Mouse (Mus musculus): Measurements from ENCODE around the gene Spata45.
A peak's percentile ranks its signal among the peaks of the same experiment; 100 is the strongest.
"Not testable (repeated sequence)": the region's sequence is repeated elsewhere in the genome, so short reads cannot be mapped to it uniquely, and the experiment has no call there.

The Spata45 gene

GRCm38 (mm10) chr1:191036554-191037334 is at the start of gene Spata45:
Gene Spata45, plus strand, starts transcription at chr1:191036639.
- no peak for DNase-seq

GRCm38 (mm10) chr1:190989437-190990082 is 46.9 kb upstream of the Spata45 start:
- no peak for DNase-seq

GRCm38 (mm10) chr1:190995548-190995947 is 40.9 kb upstream of the Spata45 start:
- DNase-seq = peak; percentile 84

- DNase-seq = no peak
These were observed 40.0 kb upstream of the Spata45 start for GRCm38 (mm10) chr1:190996346-190996877.

- DNase-seq = no peak
These were observed 38.4 kb upstream of the Spata45 start for GRCm38 (mm10) chr1:190998027-190998426.

- no peak for DNase-seq
These were observed 35.8 kb upstream of the Spata45 start for GRCm38 (mm10) chr1:191000686-191001085.

DNA sequence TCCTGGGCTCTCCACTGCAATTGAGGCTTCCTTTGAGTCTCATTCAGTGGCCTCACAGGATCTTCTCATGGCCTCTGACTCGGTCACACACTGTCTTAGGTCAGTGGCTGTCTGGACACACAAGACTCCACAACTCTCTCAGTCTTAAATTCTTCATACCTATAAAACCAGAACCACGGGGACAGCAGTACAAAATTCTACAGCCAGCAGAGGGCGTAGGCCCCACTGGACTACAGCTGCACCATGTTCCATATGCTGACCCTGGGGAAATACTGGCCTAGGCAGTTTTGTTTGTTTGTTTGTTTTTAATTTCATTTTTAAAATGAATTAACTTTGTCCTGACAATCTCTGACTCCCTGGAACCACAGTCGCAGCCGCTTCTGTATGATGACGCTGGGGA is 34.2 kb upstream of the Spata45 start:
- peak in 1 of 2 experiments; percentile 30 for DNase-seq

DNA sequence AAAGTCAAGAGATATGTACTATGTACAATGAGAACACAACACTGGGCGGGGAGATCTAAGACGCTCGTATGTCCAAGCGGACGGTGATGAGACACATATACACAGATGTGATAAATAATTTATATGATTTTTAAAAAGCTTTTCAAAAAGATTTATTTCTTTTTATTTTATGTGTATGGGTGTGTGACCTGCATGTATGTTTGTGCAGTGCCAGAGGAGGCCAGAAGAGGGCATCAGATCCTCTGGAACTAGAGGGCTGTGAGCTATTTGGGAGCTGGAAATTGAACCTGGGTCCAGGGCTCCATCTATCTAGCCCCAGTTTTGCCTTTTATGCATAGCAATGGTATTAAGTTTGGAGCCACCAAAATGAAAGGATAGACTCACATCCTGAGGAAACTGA is 27.7 kb upstream of the Spata45 start:
- DNase-seq = peak in 1 of 2 experiments; percentile 20

DNA sequence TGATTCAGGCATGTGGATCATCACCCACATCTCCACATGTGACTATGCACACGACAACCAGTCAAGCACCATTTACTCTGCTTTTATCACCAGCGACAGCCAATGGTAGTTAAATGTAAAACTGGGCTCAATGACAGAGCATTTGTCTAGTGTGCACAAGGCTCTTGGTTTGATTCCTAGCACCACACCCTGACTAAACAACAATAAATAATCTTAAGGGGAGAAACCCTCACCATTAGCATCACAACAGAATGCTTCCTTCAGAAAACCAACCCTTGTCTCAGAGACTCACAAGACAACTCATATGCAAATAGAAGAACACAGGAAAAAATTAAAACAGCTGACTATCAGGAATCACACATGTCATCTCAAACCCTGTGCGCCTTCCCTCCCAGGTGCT is 22.2 kb upstream of the Spata45 start:
- DNase-seq = no peak

GRCm38 (mm10) chr1:191019803-191020202 is 16.6 kb upstream of the Spata45 start:
- DNase-seq = no peak

- DNase-seq = no peak
These were observed 16.1 kb upstream of the Spata45 start for GRCm38 (mm10) chr1:191020217-191020924.

GRCm38 (mm10) chr1:191021016-191021415 is 15.4 kb upstream of the Spata45 start:
- DNase-seq = no peak

DNA sequence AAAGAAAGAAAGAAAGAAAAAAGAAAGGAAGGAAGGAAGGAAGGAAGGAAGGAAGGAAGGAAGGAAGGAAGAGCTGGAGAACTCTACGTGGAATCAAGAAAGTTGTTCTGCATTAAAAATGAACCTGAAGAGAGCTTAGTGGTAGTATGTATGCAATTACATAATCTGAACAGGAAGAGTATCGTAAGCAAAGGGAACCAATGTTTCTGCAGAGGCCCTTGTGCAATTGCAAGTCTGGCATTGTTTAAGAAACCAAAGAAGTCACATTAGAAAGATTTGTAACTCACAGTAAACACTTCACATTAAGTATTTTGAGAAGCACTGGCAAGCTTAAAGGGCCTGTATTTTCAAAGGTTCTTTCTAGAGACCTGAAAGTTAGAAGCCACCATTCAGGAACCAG is 13.3 kb upstream of the Spata45 start:
- DNase-seq = no peak

DNA sequence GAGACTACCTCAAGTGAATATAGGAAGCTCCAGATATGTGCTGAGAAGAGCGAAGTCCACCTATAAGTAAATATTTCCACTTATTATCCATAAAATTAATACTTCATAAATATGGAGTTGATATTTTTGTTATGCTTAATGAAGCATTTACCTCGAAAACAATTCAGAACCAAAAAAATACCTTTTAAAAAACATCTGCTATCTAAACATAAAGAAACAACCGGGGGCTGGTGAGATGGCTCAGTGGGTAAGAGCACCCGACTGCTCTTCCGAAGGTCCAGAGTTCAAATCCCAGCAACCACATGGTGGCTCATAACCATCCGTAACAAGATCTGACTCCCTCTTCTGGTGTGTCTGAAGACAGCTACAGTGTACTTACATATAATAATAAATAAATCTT is 12.6 kb upstream of the Spata45 start:
- not testable (repeated sequence) for DNase-seq

DNA sequence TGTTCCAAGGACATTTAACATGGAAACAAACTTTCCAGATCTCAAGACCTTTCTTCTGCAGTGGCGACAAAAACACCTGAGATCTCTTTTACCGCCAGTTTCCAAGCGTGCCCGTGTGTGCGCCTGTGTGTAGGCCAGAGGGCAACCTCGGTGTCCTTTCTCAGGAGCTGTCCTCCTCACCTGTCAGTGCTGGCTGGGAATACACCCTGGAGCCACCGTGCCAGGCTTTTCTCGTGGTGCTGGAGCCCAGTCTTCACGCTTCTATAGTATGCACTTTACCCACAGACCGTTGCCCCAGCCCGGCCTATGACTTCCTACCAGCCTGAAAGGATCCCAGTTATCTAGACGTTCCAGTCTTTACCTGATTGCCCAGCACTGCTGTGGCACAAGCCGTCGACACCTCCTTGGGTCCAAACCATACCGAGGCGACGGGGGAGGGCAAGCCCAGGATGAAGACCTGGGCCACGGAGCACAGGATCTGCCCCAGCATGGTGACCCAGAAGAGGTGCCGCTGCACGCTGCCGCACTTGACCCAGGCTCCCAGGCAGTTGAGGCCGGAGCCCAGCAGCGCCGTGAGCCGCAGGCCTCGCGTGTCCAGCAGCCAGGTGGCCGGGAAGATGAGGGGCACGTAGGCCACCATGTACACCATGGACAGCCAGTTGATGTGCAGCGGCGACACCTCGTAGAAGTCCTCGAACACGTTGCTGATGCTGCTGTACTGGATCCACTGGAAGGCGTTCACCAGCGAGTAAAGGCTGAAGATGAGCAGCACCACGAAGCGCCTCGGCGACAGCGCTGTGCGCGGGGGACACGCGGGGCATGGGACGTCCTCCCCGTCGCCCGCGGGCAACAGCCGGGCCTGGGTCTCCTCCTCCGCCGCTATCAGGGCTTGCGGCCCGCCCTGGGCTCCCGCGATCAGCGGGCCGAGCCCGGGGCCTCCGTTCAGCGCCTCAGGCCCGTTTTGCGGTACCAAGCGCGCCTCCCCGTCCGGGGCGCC is 11.1 kb upstream of the Spata45 start:
- peak in 1 of 2 experiments; percentile 17 for DNase-seq

GRCm38 (mm10) chr1:191026021-191026713 is 10.3 kb upstream of the Spata45 start, which contains the start of gene Flvcr1:
Gene Flvcr1, minus strand, starts transcription at chr1:191026158.
- DNase-seq = peak; percentile 97 to 98

GRCm38 (mm10) chr1:191030182-191030581 is 6.3 kb upstream of the Spata45 start:
- DNase-seq = peak in 1 of 2 experiments; percentile 18

DNA sequence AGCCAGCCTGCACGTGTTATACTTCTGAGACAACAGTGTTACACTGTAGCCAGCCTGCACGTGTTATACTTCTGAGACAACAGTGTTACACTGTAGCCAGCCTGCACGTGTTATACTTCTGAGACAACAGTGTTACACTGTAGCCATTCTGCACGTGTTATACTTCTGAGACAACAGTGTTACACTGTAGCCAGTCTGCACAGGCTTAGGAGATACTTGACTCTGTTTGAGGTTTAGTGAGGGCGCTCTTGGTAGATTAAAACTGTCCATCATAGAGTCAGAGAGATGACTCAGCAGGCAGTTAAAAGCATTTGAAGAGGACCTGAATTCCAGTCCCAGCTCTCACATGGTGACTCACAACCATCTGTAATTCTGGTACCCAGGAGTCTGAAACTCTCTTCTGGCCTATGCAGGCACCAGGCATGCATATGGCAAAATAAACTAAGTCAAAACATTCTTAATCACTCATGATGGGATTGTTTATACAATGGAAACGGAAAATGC is 5.5 kb upstream of the Spata45 start:
- DNase-seq = not testable (repeated sequence)

GRCm38 (mm10) chr1:191035649-191036048 is 790 bp upstream of the Spata45 start:
- no peak for DNase-seq

GRCm38 (mm10) chr1:191037999-191038398 is 1.6 kb downstream of the Spata45 start:
- DNase-seq = no peak

DNA sequence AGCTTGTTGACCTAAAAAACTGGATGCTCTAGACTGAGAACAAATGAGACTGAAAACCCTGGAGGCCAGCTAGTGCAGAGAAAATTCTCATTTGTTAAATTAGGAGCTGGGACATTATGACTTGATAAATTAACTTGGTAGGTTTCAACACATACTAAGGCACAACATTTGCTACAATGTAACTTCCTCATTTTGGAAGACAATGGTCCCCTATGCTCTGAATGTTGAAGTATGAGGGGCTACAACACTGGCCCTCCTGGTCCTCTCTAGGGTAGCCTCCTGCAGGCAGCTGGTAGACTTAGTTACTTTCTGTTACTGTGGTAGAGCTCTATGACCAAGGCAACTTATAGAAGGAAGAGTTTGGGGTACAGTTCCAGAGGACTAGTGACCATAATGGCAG is 4.9 kb downstream of the Spata45 start:
- no peak for DNase-seq
